Mouse (Mus musculus): Measurements from ENCODE around the gene Dnajb12. TPM values are rescaled to one million over a fixed set of nuclear protein-coding genes. Genes with fewer than 3 reads are reported as not detected.

Gene Dnajb12
- polyA plus RNA-seq (2014; fragmentation: Nextera tagmentation; extraction: Ambion mirVana) = 25.3 and 26.5 TPM in 2 replicates

- H3K27me3 ChIP-seq (ENCODE audit: control insufficient read depth, insufficient read depth, low read length) = no peaks in the 10 kb centered on the region
- DNase-seq (ENCODE audit: low spot score) (peak; percentile 96), ATAC-seq (replicated peaks; ENCODE audit: low FRiP score) (peak; percentile 93)
- H3K4me3 ChIP-seq (ENCODE audit: low read depth, low read length) = peak within 1 kb of the TSS; percentile 92
- no peaks in the 10 kb centered on the region for H3K9me3 ChIP-seq (ENCODE audit: control insufficient read depth, low read length)
- H3K9ac ChIP-seq (ENCODE audit: low read length) = peak within 1 kb of the TSS; percentile 98
- H3K27ac ChIP-seq (ENCODE audit: low read depth, low read length) = peak within 1 kb of the TSS; percentile 100
- peak within 1 kb of the TSS; percentile 60 for H3K4me2 ChIP-seq (ENCODE audit: low read depth, low read length, severe bottlenecking)
- under 1% methylated on average over 80 of the region's 80 CpGs for WGBS
- peaks cover 5% of the 10 kb centered on the region; the same call in 1 of the 2 replicates for H3K4me1 ChIP-seq (replicated peaks; ENCODE audit: control insufficient read depth, insufficient read depth, low read length)
- no peaks in the 10 kb centered on the region for H3K36me3 ChIP-seq (ENCODE audit: control insufficient read depth, insufficient read depth, low read length)
Measured at GRCm38 (mm10) chr10:59879255-59880028, at the start of gene Dnajb12. TSS of gene Dnajb12 (plus strand) at chr10:59879556.

- Histone ChIP-seq H3K27ac (ENCODE audit: low read depth, low read length) (no peak overlapping the region), H3K4me3 (ENCODE audit: low read depth, low read length) (no peak overlapping the region), H3K9me3 (ENCODE audit: control insufficient read depth, low read length) (no peaks in the 10 kb centered on the region; the same call in 1 of the 2 replicates), H3K4me1 (replicated peaks; ENCODE audit: control insufficient read depth, insufficient read depth, low read length) (no peaks in the 10 kb centered on the region), H3K4me2 (ENCODE audit: low read depth, low read length, severe bottlenecking) (no peak overlapping the region), H3K27me3 (ENCODE audit: control insufficient read depth, insufficient read depth, low read length) (no peaks in the 10 kb centered on the region), H3K36me3 (ENCODE audit: control insufficient read depth, insufficient read depth, low read length) (peaks cover 4% of the 10 kb centered on the region; the same call in 1 of the 2 replicates), H3K9ac (ENCODE audit: low read length) (no peak overlapping the region)
- ATAC-seq (replicated peaks; ENCODE audit: low FRiP score) (no peak), DNase-seq (ENCODE audit: low spot score) (peak; percentile 39)
- WGBS = 92% methylated on average over 6 of the region's 6 CpGs
Measured at GRCm38 (mm10) chr10:59829886-59830285, 49.5 kb upstream of the Dnajb12 start.

- 89% methylated on average over 7 of the region's 7 CpGs for WGBS
- H3K27ac ChIP-seq (ENCODE audit: low read depth, low read length) = no peak overlapping the region
- H3K36me3 ChIP-seq (ENCODE audit: control insufficient read depth, insufficient read depth, low read length) = peaks cover 4% of the 10 kb centered on the region; the same call in 1 of the 2 replicates
- H3K4me2 ChIP-seq (ENCODE audit: low read depth, low read length, severe bottlenecking) = no peak overlapping the region
- no peaks in the 10 kb centered on the region; the same call in 1 of the 2 replicates for H3K9me3 ChIP-seq (ENCODE audit: control insufficient read depth, low read length)
- DNase-seq (ENCODE audit: low spot score) (no peak), ATAC-seq (replicated peaks; ENCODE audit: low FRiP score) (no peak)
- no peak overlapping the region for H3K4me3 ChIP-seq (ENCODE audit: low read depth, low read length)
- H3K27me3 ChIP-seq (ENCODE audit: control insufficient read depth, insufficient read depth, low read length) = no peaks in the 10 kb centered on the region
- H3K4me1 ChIP-seq (replicated peaks; ENCODE audit: control insufficient read depth, insufficient read depth, low read length) = no peaks in the 10 kb centered on the region
- no peak overlapping the region for H3K9ac ChIP-seq (ENCODE audit: low read length)
Measured at GRCm38 (mm10) chr10:59831950-59832349, 47.4 kb upstream of the Dnajb12 start.

GRCm38 (mm10) chr10:59835301-59836155, 43.8 kb upstream of the Dnajb12 start:
- Histone ChIP-seq H3K4me3 (ENCODE audit: low read depth, low read length) (no peak overlapping the region), H3K9me3 (ENCODE audit: control insufficient read depth, low read length) (no peaks in the 10 kb centered on the region), H3K27me3 (ENCODE audit: control insufficient read depth, insufficient read depth, low read length) (no peaks in the 10 kb centered on the region), H3K27ac (ENCODE audit: low read depth, low read length) (no peak overlapping the region), H3K4me1 (replicated peaks; ENCODE audit: control insufficient read depth, insufficient read depth, low read length) (no peaks in the 10 kb centered on the region), H3K4me2 (ENCODE audit: low read depth, low read length, severe bottlenecking) (no peak overlapping the region), H3K9ac (ENCODE audit: low read length) (no peak overlapping the region), H3K36me3 (ENCODE audit: control insufficient read depth, insufficient read depth, low read length) (no peaks in the 10 kb centered on the region)
- WGBS = 93% methylated on average over 14 of the region's 14 CpGs
- no peak for DNase-seq (ENCODE audit: low spot score)
- ATAC-seq (replicated peaks; ENCODE audit: low FRiP score) = no peak

GRCm38 (mm10) chr10:59837490-59837889, 41.9 kb upstream of the Dnajb12 start:
- Histone ChIP-seq H3K4me3 (ENCODE audit: low read depth, low read length) (no peak overlapping the region), H3K36me3 (ENCODE audit: control insufficient read depth, insufficient read depth, low read length) (no peaks in the 10 kb centered on the region), H3K4me1 (replicated peaks; ENCODE audit: control insufficient read depth, insufficient read depth, low read length) (no peaks in the 10 kb centered on the region), H3K4me2 (ENCODE audit: low read depth, low read length, severe bottlenecking) (no peak overlapping the region), H3K27me3 (ENCODE audit: control insufficient read depth, insufficient read depth, low read length) (no peaks in the 10 kb centered on the region), H3K9me3 (ENCODE audit: control insufficient read depth, low read length) (no peaks in the 10 kb centered on the region), H3K27ac (ENCODE audit: low read depth, low read length) (no peak overlapping the region), H3K9ac (ENCODE audit: low read length) (no peak overlapping the region)
- WGBS = 95% methylated on average over 5 of the region's 5 CpGs
- no peak for DNase-seq (ENCODE audit: low spot score)
- ATAC-seq (replicated peaks; ENCODE audit: low FRiP score) = no peak

GRCm38 (mm10) chr10:59841434-59841833, 37.9 kb upstream of the Dnajb12 start:
- Histone ChIP-seq H3K4me1 (replicated peaks; ENCODE audit: control insufficient read depth, insufficient read depth, low read length) (no peaks in the 10 kb centered on the region), H3K27ac (ENCODE audit: low read depth, low read length) (no peak overlapping the region), H3K36me3 (ENCODE audit: control insufficient read depth, insufficient read depth, low read length) (no peaks in the 10 kb centered on the region), H3K27me3 (ENCODE audit: control insufficient read depth, insufficient read depth, low read length) (no peaks in the 10 kb centered on the region), H3K4me2 (ENCODE audit: low read depth, low read length, severe bottlenecking) (no peak overlapping the region), H3K9me3 (ENCODE audit: control insufficient read depth, low read length) (no peaks in the 10 kb centered on the region), H3K4me3 (ENCODE audit: low read depth, low read length) (no peak overlapping the region), H3K9ac (ENCODE audit: low read length) (no peak overlapping the region)
- ATAC-seq (replicated peaks; ENCODE audit: low FRiP score) (no peak), DNase-seq (ENCODE audit: low spot score) (no peak)
- 93% methylated on average over 8 of the region's 8 CpGs for WGBS

DNA sequence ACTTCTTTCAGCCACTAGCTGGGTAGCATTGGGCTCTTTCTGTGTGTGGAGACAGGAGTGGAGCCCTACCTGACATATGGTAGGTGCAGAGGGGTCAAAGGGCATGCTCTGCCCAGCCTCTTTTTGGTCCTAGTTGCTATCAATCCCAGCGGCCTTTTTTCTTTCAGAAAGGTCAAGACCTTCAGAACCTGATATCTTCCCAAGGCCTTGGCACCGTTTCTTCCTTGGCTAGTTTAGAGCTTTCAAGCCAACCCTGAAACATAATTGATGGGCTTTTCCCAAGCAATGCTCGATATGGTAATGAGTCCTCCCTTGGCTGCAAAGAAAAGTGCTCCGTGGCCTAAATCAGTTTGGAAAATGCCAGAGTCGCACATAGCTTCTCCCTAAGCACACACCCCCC, 36.2 kb upstream of the Dnajb12 start:
- Histone ChIP-seq H3K27me3 (ENCODE audit: control insufficient read depth, insufficient read depth, low read length) (no peaks in the 10 kb centered on the region), H3K36me3 (ENCODE audit: control insufficient read depth, insufficient read depth, low read length) (no peaks in the 10 kb centered on the region), H3K9ac (ENCODE audit: low read length) (no peak overlapping the region), H3K4me2 (ENCODE audit: low read depth, low read length, severe bottlenecking) (no peak overlapping the region), H3K4me3 (ENCODE audit: low read depth, low read length) (no peak overlapping the region), H3K4me1 (replicated peaks; ENCODE audit: control insufficient read depth, insufficient read depth, low read length) (no peaks in the 10 kb centered on the region), H3K27ac (ENCODE audit: low read depth, low read length) (no peak overlapping the region), H3K9me3 (ENCODE audit: control insufficient read depth, low read length) (no peaks in the 10 kb centered on the region)
- no peak for DNase-seq (ENCODE audit: low spot score)
- ATAC-seq (replicated peaks; ENCODE audit: low FRiP score) = no peak
- 50% methylated on average over 5 of the region's 5 CpGs for WGBS

- Histone ChIP-seq H3K4me1 (replicated peaks; ENCODE audit: control insufficient read depth, insufficient read depth, low read length) (no peaks in the 10 kb centered on the region), H3K36me3 (ENCODE audit: control insufficient read depth, insufficient read depth, low read length) (no peaks in the 10 kb centered on the region), H3K27ac (ENCODE audit: low read depth, low read length) (no peak overlapping the region), H3K9me3 (ENCODE audit: control insufficient read depth, low read length) (no peaks in the 10 kb centered on the region), H3K9ac (ENCODE audit: low read length) (no peak overlapping the region), H3K27me3 (ENCODE audit: control insufficient read depth, insufficient read depth, low read length) (no peaks in the 10 kb centered on the region), H3K4me3 (ENCODE audit: low read depth, low read length) (no peak overlapping the region), H3K4me2 (ENCODE audit: low read depth, low read length, severe bottlenecking) (no peak overlapping the region)
- ATAC-seq (replicated peaks; ENCODE audit: low FRiP score) (no peak), DNase-seq (ENCODE audit: low spot score) (no peak)
- WGBS = 86% methylated on average over 9 of the region's 9 CpGs
Measured at GRCm38 (mm10) chr10:59844686-59845085, 34.7 kb upstream of the Dnajb12 start.

All from forebrain, embryonic 11.5 days (tissue).